Mouse (Mus musculus) mature B cell (primary cell): ENCODE results near the gene Cyb561d2.

Experiments
- in situ Hi-C: fragments of 300-500 bp; cut with MboI; formaldehyde crosslinking; loops from 2 replicates; pipeline ENCODE4 v1.14.3; 2019

The Cyb561d2 gene

DNA sequence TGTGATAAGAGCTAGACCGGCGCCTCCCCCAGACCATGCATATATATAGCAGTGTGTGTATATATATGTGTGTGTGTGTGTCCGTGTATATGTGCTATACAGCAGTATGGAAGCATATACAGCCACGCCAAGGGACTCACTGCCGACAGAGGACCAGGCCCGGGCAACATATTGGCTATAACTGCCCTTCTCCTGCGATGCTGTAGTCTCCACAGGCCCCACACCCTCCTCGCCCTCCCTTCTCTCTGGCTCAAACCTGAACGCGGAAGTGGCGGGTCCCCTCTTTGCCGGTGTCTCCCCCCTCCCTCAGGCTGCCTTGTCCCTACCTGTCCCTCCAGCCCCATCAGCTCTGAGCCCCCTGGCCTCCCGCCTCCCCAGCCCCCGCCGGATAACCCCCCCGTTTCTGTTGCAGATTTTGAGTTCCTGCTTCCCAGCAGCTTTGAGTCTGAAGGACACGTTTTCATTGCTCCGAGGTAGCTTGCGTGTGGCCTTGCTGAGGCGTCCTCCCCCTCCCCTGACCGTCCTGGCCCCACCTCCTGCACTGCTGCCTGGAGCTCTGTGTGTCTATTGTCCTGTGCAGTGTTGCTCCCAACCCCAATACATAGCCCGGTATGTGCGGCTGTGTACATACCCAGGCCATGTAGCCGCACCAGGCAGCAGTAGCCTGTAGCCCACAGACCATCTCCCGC is 20.1 kb downstream of the Cyb561d2 start:
- in situ Hi-C loops = no loop called here

DNA sequence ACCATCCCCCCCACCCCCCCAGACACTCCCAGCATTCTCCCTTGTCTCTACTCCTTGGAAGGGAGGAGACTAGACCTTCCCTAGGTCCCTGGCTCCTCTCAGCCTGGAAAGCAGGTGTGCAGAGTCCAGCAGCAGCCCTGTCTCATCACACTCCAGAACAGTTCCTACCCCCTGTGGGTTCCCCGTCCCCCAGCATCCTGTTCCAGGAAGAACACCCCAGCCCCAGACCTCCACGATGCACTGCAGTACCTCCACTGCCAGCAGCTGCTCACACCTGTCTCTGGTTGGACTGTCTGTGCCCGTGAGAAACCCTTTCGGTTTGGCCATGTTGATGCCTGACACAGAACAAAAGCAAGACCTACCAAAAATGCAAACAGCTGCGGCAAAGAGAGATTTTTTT is 20.8 kb downstream of the Cyb561d2 start:
- in situ Hi-C loops = no loop called here

DNA sequence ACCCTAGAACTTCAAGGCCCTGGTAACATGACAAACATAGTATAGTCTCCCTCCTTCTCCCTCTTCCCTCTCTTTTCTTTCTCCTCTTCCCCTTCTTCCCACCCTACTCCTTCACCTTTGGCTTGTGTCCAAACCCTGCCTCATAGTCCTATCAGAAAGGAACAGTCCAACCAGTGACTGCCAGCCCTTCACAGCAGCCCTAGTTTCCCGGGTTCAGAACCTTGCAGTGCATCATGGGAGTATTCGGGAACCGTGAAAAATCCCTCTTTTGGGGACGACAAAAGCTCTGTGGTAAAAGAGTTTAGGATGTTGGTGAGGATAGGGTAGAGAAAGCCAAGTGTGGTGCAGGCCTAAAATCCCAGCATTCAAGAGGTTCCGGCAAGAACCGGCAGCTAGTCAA is 21.7 kb downstream of the Cyb561d2 start:
- in situ Hi-C loops = no loop called here

DNA sequence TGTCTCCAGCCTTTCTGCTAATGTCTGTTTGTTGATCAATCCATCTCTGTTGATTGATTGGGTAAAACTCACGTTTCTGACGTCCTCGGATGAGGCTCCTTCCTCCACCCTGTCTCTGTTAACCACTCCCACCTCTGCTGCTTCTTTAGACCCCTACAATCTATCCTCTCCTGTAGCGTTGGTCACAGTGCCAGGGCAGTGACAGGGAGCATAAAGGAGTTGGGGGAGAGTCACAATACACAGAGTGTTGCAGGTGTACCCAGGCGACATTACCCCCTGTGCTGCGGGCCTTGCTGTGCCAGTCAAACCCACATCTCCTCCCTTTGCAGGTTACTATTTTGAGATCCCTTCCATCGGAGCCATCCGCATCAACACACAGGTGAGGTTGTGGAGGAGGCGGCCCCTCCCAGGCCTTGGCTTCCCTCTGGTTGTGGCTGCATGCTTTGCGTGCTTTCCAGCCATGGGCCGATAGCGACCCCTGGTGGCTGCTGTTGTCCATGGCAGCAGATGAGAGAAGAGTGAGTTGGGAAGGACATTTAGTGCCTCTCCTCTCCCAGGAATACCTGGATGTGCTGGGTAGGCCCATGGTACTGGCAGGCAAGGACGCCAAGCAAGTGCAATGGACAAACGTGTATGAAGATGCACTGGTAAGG is 27.6 kb downstream of the Cyb561d2 start:
- in situ Hi-C loops = no loop called here

DNA sequence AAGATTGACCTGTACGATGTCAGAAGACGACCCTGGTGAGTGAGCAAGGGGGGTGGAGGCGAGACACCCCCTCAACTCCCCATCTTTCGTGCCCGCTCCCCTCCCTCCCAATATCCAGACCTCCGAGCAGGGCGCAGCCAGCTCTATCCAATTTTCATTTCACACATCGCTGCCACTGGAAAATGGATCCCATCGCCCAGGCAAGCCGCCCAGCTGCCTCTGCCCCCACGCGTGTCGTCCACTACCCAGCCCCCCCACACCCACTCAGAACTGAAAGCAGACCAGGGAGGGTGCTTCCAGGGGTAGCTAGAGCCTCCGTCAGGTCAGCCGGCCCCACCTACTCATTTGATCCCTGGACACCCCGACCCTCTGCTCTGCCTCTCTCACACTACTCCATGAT is 29.7 kb downstream of the Cyb561d2 start:
- in situ Hi-C loops = no loop called here

DNA sequence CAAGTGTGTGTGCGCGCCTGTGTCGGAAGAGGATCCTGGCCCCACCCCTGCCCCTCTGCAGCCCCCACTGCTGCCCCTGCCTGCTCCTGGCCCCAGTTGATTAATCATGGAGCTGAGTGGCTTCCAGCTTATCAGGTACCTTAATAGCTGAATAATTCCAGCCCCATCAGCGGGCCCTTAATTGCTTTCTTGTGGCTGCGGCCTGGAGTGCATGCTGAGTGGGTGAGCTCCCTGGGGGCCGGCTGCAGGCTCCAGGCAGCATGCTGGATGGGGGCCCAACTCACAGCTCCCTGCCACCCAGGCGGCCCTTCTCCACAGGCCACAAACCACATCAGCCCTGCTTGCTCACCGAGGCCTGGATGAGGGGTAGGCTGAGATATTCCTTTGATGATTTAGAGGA is 30.6 kb downstream of the Cyb561d2 start:
- in situ Hi-C loops = no loop called here

DNA sequence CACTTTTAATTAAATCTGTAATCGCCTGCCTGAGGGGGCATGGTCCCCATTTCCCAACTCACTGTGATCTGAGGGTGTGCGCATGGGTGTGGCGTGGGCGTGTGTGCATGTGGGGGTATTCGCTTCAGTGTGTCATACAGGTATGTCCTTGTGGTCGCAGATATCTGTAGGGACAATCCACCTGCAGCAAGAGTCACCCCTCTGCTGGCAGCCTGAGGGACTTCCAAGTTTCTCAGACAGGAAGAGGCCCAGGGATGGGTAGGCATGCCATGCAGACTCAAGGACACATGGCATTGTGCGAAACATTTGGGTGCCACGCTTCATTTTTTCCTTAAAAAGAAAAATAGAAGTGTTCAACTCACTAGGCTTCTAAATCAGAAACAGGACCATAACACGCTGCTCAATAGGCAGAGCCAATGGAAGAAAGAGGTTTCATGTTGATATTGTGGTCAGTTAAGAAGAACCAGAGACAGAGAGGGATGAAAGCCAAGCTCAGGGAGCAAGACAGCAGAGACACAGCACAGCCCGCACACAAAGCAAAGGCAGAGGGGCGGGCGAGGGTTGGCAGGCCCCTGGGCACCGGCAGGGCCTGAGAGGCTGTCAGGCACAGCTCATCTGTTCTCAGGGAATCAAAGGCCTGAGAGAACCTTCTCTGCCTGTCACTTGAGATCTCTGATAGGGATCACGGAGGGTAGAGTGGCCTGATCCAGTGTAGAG is 31.5 kb downstream of the Cyb561d2 start:
- in situ Hi-C loops = no loop called here

DNA sequence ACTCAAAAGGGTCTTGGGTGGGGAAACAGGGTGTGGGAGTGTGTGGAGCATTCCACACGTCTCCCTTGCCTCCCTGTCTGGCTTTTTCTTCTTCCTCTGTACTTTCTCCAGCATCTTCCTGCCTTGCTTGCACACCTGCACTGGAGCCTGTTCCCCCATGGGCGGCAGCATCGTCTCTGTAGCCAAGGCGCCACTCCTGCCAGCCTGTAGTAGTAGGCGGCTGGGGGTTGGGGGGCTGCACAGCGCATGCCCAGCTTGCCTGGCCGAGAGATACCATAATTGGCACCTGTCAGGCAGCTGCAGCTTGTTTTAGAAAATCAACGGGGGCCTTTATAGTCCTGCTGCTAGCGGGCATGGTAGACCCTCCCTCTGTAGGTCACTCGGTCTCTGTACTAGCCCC is 33.7 kb downstream of the Cyb561d2 start:
- in situ Hi-C loops = no loop called here

DNA sequence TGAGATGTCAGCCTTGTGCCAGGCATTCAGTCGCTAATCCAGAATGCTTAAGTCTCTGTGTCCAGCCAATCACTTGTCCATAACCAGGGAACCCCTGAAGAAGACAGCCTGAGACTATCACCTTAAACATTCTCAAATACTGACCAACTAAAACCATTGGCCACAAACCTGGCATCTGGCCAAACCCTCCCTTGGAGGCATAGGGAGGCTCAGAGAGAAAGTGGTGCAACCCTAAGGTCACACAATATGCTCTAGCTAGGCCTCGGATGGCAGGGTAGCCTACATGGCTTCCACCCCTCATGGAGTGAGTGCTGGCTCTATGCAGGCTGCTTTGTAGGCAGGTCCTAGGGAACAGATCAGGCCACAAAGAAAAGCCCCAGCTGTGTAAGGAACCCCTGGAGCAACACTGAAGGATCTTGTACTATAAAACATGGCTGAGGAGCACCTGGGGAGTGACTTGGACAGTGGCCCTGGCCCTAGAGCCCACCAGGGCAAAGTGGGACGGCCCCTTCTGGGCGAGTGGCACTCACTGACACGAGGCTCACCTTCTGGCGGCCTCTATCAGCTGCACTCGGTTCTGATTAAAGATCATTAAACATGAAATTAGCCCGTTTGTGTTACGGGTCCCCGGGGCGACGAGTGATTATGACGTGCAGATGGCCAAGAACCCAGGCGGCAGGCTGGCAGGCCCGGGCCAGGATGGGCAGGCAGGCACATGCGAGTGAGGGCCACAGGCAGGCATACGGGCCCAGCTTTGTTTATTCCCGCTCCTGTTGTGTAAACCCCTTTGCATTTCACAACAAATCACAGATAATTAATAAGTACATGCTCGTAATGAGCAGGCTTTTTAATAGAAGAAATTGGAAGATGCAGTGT is 37.1 kb downstream of the Cyb561d2 start:
- in situ Hi-C loops = no loop called here

DNA sequence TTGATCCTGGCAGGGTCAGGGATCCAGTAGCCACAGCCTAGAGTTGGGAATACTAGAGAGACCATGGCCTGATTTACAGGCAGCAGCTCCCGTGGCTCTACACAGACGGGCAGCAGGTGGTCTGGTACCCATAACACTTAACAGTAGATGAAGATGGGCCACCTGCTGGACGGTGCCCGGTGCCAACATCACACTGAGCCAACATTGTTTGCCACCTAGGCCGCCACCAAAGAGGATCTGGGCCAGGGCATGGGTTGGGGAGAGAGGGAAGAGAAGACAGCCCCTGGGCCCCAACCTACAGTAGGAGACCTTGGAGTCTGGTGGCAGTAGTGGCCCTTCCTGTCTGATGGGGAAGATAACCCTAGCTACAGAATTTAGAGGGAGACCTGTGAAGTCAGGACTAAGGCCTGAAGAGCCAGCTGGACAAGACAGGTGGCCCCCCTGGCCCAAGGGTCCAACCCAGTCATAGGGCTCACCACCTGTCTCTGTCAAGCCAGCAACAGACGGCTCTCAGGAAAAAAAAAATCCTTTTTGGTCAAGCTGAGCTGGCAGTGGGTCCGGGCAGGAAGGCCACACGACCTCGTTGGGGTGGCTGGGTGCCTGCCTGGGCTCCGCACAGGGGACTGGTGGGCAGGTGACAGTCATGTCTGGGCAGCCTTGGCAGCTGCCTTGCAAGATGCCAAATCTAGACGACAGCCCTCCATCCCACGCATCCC is 39.7 kb downstream of the Cyb561d2 start:
- in situ Hi-C loops = no loop called here

DNA sequence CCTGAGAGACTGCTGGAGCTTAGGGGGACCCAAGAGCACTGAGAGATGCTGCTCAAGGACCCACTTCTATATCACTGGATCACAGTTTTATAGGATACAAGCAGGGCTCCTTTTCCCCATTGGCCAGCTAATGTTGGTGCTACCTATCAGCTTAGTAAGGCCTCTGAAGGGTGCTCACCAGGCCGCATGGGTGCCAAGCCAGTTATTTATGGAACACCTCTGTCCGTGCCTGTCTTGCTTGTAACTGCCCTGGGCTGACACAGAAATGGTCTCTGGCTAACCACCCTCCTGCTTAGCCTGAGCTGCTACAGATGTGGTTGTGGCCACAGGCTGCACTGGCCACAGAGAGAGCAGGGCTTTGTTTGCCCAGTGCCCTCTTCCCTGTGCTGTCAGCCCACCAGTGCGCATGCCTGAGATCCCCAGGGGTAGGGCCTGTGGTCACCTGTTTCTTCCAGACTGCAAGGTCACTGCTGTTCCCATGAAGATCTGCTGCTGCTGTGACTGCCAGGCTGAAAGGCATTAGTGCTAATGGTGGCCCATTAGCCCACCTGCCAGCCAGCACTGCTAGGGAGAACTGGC is 41.2 kb downstream of the Cyb561d2 start:
- in situ Hi-C loops = no loop called here

DNA sequence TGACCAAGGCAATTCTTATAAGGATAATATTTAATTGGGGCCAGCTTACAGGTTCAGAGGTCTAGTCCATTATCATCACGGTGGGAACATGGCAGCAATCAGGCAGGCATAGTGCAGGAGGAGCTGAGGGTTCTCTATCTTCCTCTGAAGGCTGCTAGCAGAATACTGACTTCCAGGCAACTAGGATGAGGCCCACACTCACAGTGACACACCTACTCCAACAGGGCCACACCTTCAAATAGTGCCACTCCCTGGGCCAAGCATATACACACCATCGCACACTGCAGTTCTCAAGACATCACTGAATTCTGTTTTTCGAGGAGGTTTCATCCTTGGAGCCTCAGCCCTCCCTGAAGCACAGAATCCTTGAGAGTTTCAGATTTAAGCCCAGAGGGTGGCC is 45.6 kb downstream of the Cyb561d2 start:
- in situ Hi-C loops = no loop called here

DNA sequence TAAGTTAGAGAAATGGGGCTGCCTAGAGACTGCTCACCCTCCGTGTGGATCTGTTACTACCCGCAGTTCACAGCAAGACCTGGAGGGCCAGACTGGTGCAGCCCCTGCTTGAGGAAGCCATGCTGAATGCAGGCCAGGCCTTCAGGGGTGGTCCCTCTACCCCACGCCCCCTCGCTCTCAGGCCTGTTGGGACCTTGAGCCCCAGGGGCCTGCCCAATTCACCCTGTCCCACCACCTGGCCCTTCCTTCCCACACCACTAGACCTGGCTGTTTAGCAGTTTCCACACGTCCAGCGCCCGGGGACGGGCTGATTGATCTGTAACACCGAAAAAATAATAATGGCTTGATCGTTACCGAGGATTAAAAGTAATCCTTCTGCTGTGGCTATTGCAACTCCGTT is 47.8 kb downstream of the Cyb561d2 start:
- in situ Hi-C loops = no loop called here

DNA sequence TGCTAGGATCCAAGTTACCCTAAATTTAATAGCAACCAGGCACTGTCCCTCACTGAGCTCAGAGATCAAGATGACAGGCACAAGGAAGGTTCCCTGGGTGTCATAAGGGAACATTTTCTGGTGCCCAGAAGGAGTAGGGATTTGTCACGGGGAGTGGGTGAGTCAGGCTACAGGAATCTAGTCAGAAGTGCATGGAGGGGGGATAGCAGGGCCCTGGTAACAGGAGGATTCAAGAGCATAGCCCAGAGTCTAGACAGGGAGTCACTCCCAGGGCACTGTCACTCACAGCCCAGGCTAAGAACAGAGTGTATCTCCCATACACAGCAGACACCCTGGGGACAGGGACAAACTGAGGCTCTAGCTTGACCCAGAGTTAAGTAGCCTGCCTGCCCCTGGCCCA is 48.5 kb downstream of the Cyb561d2 start:
- in situ Hi-C loops = no loop called here

DNA sequence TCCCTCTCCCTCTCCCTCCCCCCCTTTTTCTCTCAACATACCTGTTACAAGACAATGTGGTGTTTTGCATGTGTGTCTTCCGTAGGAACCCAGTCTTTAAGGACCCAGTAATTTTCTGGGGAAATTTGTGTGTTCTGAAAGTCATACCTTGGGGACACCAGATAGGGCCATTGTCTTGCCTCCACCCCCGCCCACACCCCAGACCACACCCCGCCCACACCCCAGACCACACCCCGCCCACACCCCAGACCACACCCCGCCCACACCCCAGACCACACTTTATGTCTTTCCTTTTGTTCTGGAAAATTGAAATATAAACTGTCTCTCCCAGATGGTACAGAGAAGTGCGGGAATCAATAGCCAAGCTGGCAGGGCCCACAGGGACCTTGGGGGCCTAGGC is 51.4 kb downstream of the Cyb561d2 start:
- in situ Hi-C loops = no loop called here

DNA sequence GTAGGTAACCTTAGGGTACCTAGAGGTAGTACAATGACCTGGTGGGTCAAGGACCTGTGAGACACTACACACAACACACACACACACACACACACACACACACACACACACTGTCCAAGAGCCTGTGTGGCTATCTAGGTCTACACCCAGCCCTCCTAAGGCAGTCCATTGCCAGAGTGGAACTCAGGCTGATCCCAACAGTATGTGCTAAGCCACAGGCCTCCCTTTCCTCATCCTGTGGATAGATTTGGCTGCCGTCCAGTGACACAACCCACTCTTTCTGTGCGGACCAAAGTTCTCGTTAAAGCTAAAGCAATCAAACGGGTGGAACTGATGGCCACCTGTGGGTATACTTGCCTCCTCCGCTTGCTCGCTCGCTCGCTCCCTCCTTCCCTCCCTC is 51.8 kb downstream of the Cyb561d2 start:
- in situ Hi-C loops = no loop called here
